Mouse (Mus musculus): ENCODE results near the gene Kcna7. TPM values are rescaled to one million over a fixed set of nuclear protein-coding genes. Genes with fewer than 3 reads are reported as not detected.

Kcna7 gene
- total RNA-seq, 2 experiments from 2014 or later = not detected

- no peak for DNase-seq (ENCODE audit: extremely low spot score in 1 of 2, low spot score in 2 of 2)
- intact Hi-C loops (cut with DNase I) = no loop called here
These were observed 8.6 kb downstream of the Kcna7 start for GRCm38 (mm10) chr7:45413864-45414739.

DNA sequence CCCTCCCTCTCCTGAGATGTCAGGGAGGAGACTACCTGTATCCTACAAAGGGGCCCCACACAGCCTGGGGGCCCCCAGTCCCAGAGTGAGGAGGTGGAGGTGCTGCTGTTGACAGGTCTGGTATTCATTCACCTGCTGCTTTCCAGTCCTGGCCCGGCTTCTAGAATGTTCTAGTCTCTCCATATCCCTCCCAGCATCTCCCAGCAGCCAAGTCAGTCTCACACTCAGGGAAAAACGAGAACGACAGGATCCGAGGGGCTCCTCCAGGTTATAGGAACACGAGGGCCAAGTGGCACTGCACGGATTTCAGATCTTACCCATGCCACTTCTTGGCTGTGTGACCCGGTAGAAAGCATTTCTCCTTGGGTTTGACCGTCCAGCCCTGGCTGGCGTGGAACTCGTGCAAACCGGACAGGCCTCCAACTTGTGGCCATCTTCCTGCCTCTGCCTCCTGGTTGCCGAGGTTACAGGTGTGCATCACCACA lies 9.3 kb downstream of the Kcna7 start:
- DNase-seq (ENCODE audit: extremely low spot score in 1 of 2, low spot score in 2 of 2) = no peak
- intact Hi-C loops (cut with DNase I) = no loop called here

DNA sequence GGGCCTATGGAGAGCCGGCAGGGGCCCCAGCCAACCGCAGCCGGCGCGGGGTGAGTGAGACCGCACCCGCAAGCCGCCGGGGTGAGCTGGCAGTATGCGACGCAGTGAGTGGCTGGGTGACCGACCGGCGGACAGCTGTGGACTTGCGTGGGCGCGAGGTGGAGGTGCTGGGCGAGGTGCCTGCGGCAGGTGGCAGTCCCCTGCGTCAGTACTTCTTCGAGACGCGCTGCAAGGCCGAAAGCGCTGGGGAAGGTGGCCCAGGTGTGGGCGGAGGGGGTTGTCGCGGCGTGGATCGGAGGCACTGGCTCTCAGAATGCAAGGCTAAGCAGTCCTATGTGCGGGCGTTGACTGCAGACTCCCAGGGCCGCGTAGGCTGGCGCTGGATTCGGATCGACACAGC lies 10.2 kb downstream of the Kcna7 start:
- intact Hi-C loops (cut with DNase I) = no loop called here
- DNase-seq (ENCODE audit: extremely low spot score in 1 of 2, low spot score in 2 of 2) = no peak

GRCm38 (mm10) chr7:45417962-45418492 lies 12.6 kb downstream of the Kcna7 start:
- intact Hi-C loops (cut with DNase I) = no loop called here
- DNase-seq (ENCODE audit: extremely low spot score in 1 of 2, low spot score in 2 of 2) = no peak

GRCm38 (mm10) chr7:45419859-45420614 lies 14.6 kb downstream of the Kcna7 start:
- intact Hi-C loops (cut with DNase I) = no loop called here
- no peak for DNase-seq (ENCODE audit: extremely low spot score in 1 of 2, low spot score in 2 of 2)

DNA sequence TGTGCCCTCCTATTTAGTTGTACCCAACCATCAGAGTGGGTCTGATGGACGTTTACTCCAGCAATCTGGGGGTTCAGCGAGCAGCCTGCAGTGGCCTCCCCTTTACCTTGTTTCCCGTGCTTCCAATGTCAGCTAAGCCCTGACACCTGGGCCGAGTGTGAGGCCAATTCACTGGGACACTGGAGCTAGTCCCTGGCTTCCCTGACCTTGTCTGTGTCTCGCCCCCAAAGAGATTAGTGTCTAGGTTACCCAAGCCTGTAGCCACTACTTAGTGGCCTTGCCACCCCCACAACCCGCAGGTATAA lies 15.1 kb downstream of the Kcna7 start, which contains the start of gene Lhb:
Lhb (plus strand) TSS at position 206 of the 305 bp plus-strand sequence.
- intact Hi-C loops (cut with DNase I) = no loop called here

DNA sequence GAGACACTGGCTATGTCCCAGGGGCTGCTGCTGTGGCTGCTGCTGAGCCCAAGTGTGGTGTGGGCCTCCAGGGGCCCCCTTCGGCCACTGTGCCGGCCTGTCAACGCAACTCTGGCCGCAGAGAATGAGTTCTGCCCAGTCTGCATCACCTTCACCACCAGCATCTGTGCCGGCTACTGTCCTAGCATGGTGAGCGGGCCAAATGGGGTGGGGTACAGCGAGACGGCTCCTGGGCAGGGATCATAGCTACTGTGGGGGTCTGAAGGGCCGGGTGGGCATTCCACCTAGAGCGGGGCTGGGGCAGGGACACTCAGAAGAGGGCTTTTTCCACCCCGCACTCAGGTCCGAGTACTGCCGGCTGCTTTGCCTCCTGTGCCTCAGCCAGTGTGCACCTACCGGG lies 15.7 kb downstream of the Kcna7 start:
- intact Hi-C loops (cut with DNase I) = no loop called here
- DNase-seq (ENCODE audit: extremely low spot score in 1 of 2, low spot score in 2 of 2) = no peak

More for the DNA sequence above, 15.1 kb downstream of the Kcna7 start, which contains the start of gene Lhb:
- DNase-seq (ENCODE audit: extremely low spot score in 1 of 2, low spot score in 2 of 2) = no peak

- DNase-seq (ENCODE audit: extremely low spot score in 1 of 2, low spot score in 2 of 2) = no peak
- intact Hi-C loops (cut with DNase I) = no loop called here
These were observed 21.1 kb downstream of the Kcna7 start for GRCm38 (mm10) chr7:45426556-45426955.

DNA sequence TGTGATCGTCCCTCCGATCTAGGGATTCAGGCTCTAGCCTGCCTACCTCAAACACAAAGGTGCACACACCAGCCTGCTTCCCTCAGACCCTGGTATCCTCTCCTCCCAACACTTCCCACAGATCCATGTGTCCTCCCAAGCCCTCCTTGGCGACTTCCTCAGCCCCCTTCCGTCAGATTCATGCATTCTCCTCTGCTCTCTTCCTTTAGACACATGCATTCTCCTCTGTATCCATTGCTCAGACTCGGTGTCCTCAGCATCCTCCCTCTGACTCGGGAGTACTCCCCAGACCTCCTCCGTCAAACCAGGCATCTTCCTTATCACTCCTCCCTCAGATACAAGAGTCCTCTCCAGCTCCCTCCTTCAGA lies 28.4 kb downstream of the Kcna7 start:
- intact Hi-C loops (cut with DNase I) = no loop called here
- DNase-seq (ENCODE audit: extremely low spot score in 1 of 2, low spot score in 2 of 2) = no peak

DNA sequence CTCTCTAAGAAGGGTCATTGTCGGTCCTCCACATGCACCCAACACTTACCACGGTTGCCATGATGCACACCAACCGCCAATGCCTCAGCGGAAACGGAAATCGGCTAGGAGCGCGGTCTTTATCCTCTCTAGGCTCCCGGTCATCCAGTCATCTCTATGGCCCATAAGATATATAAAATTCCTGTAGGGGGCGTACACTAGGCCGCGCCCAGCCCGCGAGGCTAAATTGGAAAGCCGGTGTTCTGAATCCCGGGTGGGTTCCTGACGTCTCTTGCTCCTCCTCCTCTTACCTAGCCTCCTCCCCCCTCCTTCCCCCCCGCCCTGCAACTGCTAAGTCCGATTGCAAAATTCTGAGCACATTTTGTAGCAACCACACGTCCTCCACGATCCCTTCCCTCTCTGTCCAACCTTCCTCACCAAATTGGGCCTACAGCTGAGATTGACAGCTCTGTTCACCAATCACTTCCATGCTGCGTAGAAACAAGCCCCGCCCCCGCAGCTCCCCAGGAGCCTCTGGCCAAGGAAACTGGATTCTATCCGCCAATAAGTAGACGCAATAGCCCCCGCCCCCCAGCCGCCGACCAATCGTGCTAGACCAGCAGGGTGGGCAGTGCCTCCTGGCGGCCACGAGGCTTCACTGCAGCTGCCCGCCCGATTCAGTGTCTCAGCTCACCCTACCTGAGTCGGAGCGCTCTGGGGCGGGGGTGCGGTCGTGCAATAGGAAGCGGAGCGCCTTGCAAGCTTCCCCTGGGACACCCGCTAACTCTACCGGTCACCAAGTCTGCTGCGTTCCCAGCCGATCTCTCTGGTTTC lies 29.0 kb downstream of the Kcna7 start, which contains the start of gene Gys1:
Gys1 (plus strand) TSS at position 642 of the 813 bp plus-strand sequence.
- intact Hi-C loops (cut with DNase I) = no loop called here
- DNase-seq (ENCODE audit: extremely low spot score in 1 of 2, low spot score in 2 of 2) = peak; percentile 100

DNA sequence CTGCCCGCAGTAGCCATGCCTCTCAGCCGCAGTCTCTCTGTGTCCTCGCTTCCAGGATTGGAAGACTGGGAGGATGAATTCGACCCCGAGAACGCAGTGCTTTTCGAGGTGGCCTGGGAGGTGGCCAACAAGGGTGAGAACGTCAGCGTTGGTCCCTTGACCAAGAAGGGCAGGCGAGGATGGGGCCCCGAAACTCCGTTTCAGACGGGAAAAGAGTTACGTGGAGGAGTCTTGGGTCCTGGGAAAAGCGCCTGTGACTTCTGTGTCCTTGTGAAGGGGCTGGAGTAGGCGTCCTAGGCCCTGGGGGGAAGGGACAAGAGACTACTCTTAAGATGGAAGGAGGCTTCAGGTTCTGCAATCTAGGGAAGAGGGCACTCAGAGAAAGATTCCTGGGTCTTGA lies 29.6 kb downstream of the Kcna7 start:
- no peak for DNase-seq (ENCODE audit: extremely low spot score in 1 of 2, low spot score in 2 of 2)
- intact Hi-C loops (cut with DNase I) = no loop called here

DNA sequence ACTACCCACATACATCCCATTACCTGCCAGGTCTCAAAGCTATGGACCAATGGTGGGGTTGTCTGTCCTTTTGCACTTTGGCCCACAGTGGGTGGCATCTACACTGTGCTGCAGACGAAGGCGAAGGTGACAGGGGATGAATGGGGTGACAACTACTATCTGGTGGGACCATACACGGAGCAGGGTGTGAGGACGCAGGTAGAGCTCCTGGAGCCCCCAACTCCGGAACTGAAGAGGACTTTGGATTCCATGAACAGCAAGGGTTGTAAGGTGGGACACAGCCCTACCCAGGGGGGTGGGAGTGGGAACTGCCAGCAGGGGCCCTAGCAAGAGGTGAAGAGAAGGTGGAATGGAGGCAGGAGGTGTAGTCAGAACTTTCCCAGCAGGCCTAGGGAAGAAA lies 31.0 kb downstream of the Kcna7 start:
- intact Hi-C loops (cut with DNase I) = no loop called here
- no peak for DNase-seq (ENCODE audit: extremely low spot score in 1 of 2, low spot score in 2 of 2)

GRCm38 (mm10) chr7:45437046-45437445 lies 31.6 kb downstream of the Kcna7 start:
- DNase-seq (ENCODE audit: extremely low spot score in 1 of 2, low spot score in 2 of 2) = no peak
- intact Hi-C loops (cut with DNase I) = no loop called here

GRCm38 (mm10) chr7:45437521-45438276 lies 32.2 kb downstream of the Kcna7 start, which contains the start of gene Ruvbl2:
TSS of gene Ruvbl2 (minus strand) at chr7:45438096.
- DNase-seq (ENCODE audit: extremely low spot score in 1 of 2, low spot score in 2 of 2) = no peak
- intact Hi-C loops (cut with DNase I) = no loop called here

DNA sequence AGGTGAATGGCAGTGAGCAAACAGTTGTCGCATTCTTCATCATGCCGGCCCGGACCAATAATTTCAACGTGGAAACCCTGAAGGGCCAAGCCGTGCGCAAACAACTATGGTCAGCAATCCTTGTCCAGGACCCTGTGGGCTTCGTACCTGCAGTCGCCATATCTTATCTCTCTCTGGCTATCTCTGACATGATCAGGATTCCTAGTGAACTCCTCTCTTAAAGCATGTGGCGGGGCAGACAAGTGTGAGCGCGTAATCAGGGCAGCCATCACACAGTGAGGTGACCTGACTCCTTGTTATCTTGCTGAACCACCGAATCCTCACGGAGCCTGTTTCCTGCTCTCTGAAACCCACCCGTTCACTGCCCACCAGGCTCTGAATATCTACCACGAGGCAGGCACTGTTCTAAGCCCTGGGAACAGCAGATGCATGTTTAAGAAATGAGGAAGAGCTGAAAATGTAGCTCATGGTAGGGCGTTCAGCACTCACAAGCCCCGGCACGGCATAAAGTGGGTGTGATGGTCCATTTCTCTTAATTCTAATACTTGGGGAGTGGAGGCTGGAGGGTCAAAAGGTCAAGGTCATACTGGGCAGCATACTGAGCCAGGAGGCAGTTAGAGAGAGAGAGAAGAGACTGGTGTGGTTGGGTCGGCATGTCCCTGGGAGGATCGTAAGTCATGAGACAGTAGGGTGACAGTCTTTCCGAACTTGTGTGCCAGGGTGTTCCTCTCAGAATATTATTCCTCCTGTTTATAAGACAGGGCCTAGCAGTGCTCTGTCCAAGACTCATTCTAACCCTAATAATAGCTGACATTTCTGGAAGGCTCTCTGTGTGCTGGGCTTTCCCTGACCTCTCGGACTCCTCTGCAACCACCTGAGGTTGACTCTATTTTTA lies 38.3 kb downstream of the Kcna7 start:
- intact Hi-C loops (cut with DNase I) = no loop called here
- DNase-seq (ENCODE audit: extremely low spot score in 1 of 2, low spot score in 2 of 2) = no peak

DNA sequence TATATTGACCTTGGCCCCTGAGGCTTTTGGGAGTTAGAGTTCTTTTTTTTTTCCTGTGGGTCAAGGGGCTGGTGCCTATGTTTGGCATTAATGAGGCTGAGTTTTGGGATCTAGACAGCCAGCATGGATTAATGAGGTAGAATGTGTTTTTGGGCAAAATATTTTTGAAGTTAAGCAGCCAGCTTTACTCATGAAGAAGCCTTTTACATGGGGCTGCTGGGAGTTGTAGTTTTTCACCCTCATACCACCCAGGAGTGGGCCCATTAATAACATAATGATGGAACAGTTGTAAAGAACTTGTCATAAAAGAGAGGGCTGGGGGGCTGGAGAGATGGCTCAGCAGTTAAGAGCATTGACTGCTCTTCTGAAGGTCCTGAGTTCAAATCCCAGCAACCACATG lies 41.1 kb downstream of the Kcna7 start:
- DNase-seq (ENCODE audit: extremely low spot score in 1 of 2, low spot score in 2 of 2) = no peak
- intact Hi-C loops (cut with DNase I) = no loop called here

DNA sequence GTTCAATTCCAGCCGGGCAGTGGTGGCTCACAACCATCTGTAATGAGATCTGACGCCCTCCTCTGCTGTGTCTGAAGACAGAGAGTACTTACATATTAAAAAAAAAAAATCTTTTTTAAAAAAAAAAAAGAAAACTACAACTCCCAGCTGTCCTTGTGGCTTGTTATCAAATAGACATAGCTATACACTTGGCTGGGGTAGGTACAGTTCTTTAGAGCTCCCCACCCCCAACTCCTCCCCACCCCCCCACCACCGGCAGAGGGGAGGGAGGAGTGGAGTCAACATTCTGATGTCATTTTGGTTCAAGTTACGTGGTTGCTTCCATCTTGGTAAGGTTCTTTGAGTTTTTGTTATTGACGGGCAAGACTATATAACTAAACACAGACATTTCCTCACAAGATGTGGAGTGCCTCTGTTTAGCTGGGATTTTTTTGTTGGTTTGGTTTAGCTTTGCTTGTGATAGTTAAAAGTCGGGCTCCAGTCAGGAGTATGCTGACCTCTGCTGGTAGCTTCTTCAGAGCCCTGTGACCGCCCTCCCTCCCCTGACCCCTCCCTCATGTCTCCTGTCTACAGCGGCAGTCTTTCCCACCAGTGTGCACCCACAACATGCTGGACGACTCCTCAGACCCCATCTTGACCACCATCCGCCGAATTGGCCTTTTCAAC lies 42.0 kb downstream of the Kcna7 start:
- intact Hi-C loops (cut with DNase I) = no loop called here
- DNase-seq (ENCODE audit: extremely low spot score in 1 of 2, low spot score in 2 of 2) = peak in 1 of 2 experiments; percentile 44

Measured in left cerebral cortex, postnatal 10 days (tissue).